Mouse (Mus musculus): ENCODE data around the gene Drd3. TPM values are rescaled to one million over a fixed set of nuclear protein-coding genes. Genes with fewer than 3 reads are reported as not detected.

Gene Drd3
- total RNA-seq (2021), result not detected
- long read RNA-seq, result 0 reads

DNA sequence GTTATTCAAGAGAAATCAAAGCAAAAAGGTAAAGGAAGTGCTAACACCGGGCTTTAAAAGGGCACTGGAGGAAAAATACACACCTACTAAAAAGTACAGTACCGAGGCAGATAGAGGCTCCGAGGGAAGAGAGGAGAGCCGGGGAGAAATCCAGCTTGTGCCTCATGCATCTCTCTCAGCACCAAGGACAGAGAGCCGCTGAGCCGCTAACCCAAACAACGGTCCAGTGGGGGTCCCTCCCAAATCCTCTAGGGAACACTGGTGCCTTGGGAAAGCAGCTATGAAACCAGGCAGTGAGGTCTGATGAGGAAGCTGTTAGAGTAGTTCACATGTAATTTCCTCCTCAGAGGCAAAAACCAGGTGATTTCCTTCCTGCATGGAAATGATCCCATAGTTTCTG, at the start of gene Drd3:
Gene Drd3, plus strand, starts transcription at position 276 of the 400 bp plus-strand sequence.
- DNase-seq (ENCODE audit: low spot score in 2 of 2), result no peak

DNA sequence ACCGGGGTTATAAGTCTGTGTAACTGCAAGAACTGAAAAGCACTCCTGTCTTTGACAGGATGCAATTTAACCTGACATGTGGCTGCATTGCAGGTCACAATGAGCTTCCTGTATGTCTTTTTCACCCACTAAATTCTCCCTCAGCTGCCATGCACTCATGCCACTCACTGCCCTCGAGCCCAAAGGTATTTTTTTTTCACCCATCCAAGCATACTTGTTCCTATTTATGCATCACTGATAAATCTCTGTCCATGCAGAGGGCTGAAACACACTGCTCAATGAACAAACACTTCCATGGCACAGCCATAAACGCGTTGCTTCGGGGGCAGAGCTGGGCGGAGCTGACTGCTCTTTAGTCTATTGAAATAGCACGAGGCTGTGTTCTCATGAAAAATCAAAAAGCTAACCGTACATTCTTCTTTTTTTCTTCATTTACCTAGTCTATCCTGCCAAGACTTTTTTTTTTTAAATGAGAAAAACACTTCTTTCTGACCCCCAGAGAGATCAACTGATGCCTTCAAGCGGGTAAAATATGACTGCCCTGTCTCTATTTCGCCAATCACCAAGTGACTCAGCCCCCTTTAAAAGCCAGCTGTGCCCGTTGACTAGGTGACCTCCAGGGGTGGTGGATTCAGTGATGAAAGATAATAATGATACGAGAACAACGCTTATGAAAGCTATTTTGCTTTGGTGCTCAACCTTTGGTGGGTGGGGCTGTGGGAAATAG, 45.3 kb upstream of the Drd3 start:
- no peak for DNase-seq (ENCODE audit: low spot score in 2 of 2)

GRCm38 (mm10) chr16:43709062-43709413, 44.8 kb upstream of the Drd3 start:
- DNase-seq (ENCODE audit: low spot score in 2 of 2), result peak in 1 of 2 experiments; percentile 47

- peak in 1 of 2 experiments; percentile 30 for DNase-seq (ENCODE audit: low spot score in 2 of 2)
Observed at GRCm38 (mm10) chr16:43709432-43710133, 44.2 kb upstream of the Drd3 start.

DNA sequence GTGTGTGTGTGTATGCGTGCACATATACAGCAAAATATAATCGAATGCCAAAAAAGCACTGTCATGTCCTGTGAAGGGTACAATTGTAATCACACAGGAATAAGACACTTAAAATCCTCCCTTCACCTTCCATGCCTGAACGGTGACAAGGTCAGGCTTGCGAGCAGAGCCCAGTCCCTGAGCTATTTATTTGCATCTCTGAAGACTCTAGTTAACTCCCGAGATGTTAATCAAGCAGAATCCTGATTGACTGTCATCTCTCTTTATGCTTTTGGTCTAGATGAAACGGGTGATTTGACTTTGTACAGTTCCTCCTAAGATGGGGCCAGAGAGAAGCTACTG, 43.7 kb upstream of the Drd3 start:
- no peak for DNase-seq (ENCODE audit: low spot score in 2 of 2)

DNA sequence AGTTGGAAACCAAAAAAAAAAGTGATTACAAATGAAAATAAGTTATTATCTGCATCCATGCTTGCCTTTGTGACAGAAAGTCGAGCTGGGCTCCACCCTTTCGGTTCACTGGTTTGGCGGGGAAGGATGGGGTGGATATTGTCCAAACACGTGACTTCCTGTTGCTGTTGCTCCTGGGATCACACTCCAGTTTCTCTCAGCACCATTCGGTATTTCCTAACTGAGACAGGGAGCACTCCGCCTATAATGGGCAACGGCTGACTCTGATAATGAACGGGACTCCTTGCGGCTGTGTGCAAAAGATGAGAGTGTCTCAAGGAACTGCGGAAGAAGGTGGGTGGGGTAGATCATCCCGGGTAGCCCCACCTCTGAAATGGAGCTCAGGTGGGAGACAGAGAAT, 43.2 kb upstream of the Drd3 start:
- peak in 1 of 2 experiments; percentile 59 for DNase-seq (ENCODE audit: low spot score in 2 of 2)

GRCm38 (mm10) chr16:43711361-43711760, 42.5 kb upstream of the Drd3 start:
- no peak for DNase-seq (ENCODE audit: low spot score in 2 of 2)

- no peak for DNase-seq (ENCODE audit: low spot score in 2 of 2)
Observed at GRCm38 (mm10) chr16:43724444-43724843, 29.4 kb upstream of the Drd3 start.

DNA sequence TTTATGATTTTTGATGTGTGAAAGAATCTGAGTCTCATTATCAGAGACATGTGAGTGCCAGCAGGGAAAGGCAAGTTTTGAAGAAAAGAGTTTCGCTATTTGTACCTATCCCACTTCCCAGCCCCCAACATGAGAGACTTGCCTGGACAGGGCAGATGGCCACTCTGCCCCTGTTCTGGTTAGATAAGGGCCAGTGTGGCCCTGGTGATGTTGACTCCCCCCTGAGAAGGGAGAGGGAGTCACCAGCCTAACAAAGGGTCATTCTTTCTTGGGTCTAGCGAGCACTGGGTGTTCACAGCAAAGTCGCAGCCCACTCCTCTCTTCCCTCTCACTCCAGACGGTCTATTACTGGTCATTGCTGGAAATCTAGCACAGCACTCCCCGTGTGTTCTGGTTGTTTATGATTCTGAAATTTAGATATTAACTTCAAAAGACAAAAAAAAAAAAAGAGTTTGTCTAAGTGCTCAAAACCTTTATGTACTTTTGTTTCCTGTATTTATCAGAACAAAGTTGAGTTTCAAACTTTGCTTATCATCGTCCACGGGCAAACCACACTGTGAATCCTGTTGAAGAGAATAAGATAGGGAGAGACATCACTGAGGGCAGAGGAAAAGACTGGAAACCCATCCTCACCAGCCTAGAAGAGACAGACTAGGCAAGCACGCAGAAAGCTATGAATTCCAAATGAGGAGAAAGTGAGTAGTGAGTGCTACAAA, 24.2 kb upstream of the Drd3 start:
- DNase-seq (ENCODE audit: low spot score in 2 of 2), result no peak

GRCm38 (mm10) chr16:43730281-43730680, 23.5 kb upstream of the Drd3 start:
- no peak for DNase-seq (ENCODE audit: low spot score in 2 of 2)

GRCm38 (mm10) chr16:43732496-43732895, 21.3 kb upstream of the Drd3 start:
- DNase-seq (ENCODE audit: low spot score in 2 of 2), result peak; percentile 6 to 41

DNA sequence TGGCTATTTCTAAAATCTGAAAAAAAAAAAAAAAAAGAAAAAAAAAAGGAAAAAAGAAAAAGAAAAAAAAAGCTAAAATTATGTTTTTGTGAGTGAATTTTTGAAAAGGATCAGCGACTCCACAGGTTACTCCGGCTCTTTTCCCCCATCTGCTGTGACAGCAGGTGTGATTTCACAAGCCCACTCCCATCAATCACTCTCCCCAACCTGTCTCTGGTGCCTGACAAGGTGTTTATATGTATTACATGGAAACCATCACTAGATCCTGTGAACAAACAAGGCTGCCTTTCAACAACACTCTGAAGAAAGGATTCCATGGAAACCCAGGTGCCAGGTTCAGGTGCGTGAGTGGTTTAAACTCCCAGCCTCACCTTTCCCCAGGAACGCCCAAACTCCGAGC, 20.9 kb upstream of the Drd3 start:
- DNase-seq (ENCODE audit: low spot score in 2 of 2), result no peak

GRCm38 (mm10) chr16:43737933-43738332, 15.9 kb upstream of the Drd3 start:
- DNase-seq (ENCODE audit: low spot score in 2 of 2), result peak; percentile 16 to 49

- DNase-seq (ENCODE audit: low spot score in 2 of 2), result no peak
Observed at GRCm38 (mm10) chr16:43740936-43741335, 12.9 kb upstream of the Drd3 start.

DNA sequence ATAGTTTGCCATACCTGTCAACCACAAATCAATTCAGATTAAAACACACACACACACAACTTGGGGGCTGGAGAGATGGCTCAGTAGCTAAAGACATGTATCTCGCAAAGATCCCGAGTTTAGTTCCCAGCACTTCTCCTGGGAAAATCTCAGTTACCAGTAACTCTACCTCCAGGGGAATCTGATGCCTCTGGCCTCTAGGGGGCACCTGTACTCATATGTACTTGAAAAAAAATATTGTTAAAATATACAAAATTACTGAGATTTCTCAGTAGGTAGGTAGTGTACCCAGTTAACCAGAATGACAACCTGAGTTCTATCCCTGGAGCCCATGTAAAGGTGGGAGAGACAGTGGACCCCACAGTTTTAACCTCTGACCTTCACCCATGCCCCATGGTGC, 5.4 kb upstream of the Drd3 start:
- DNase-seq (ENCODE audit: low spot score in 2 of 2), result no peak

DNA sequence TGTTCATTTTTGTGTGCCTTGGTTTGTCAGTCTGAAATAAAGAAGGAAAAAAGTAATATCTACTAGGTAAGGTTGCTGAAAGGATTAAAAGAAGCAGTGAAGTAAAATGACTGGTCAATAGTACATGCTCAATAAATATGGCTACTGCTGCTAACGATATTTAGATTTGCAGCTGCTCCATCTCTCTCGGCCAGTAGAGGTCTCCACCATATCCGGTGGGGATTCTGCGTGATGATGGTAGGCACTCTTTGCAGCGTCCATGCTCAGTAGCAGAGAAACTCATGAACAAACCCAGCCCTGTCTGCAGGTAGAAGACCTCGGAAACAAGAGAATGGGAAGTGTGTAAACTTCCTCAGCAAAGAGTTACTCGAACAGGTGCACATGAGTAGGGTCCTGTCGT, 926 bp upstream of the Drd3 start:
- DNase-seq (ENCODE audit: low spot score in 2 of 2), result no peak

- no peak for DNase-seq (ENCODE audit: low spot score in 2 of 2)
Observed at GRCm38 (mm10) chr16:43772358-43772757, 18.5 kb downstream of the Drd3 start.

DNA sequence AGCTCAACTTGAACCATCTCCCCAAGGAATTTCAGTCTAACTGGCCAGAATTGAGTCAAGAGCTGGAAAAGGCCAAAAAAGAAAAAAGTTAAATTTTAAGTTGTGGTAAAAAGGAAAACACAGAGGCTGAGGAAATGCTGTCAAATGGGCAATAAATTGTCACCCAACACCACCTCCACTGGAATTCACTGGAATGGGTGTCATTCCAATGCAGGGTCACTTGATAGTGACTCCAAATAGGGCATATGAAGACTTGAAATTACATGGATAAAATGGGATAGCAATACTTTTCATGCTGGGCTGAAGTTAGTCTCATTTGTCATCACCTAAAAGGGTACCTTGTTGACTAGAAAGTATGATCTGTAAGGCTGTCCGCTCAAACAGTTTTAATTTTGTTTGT, 18.9 kb downstream of the Drd3 start:
- DNase-seq (ENCODE audit: low spot score in 2 of 2), result no peak

GRCm38 (mm10) chr16:43773506-43773905, 19.7 kb downstream of the Drd3 start:
- no peak for DNase-seq (ENCODE audit: low spot score in 2 of 2)

- no peak for DNase-seq (ENCODE audit: low spot score in 2 of 2)
Observed at GRCm38 (mm10) chr16:43776886-43777285, 23.1 kb downstream of the Drd3 start.

GRCm38 (mm10) chr16:43799541-43799940, 45.7 kb downstream of the Drd3 start:
- no peak for DNase-seq (ENCODE audit: low spot score in 2 of 2)

DNA sequence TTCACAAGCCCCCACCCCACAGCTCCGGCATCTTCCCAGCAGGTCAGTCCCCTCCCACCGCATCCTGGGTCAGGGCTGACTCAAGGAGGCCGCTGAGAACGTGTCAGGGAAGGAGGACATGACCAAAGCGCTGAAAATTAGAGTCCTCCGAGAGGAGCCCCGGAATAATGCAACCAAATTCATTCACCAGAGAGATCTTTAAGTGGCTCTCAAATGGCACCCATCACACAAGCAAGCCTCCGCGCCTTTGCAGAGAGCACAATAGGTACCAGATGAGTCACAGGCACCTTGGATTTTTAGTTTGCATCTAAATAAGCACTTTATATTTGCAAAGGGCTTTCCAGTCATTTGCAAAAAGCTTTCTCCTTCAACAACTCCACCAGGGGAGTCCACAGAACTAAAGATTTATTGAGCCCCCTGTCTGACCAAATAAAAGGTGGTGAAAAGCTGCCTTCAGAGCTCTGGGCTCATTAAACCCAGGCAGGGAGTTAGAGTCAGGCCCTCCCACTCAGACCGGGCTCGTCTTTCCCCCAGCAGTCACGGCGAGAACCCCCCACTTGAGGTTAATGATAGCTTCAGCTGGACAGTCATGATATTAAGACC, 46.4 kb downstream of the Drd3 start:
- no peak for DNase-seq (ENCODE audit: low spot score in 2 of 2)
